Mouse (Mus musculus): ENCODE data around the gene Kctd8. TPM values are rescaled to one million over a fixed set of nuclear protein-coding genes. Genes with fewer than 3 reads are reported as not detected.

The Kctd8 gene
- polyA plus RNA-seq, 1 experiment from 2014 or later: 0.97 TPM

- ATAC-seq (replicated peaks; ENCODE audit: low FRiP score, low TSS enrichment, low read depth) (no peak), DNase-seq (ENCODE audit: low spot score) (no peak)
- no peak overlapping the region for H3K4me3 ChIP-seq (ENCODE audit: low read depth, low read length)
- H3K9ac ChIP-seq (ENCODE audit: low read length): no peak overlapping the region
- no peaks in the 10 kb centered on the region for H3K9me3 ChIP-seq (ENCODE audit: control insufficient read depth, low read length)
- H3K4me1 ChIP-seq (replicated peaks; ENCODE audit: control insufficient read depth, insufficient read depth, low read length): no peaks in the 10 kb centered on the region
- no peaks in the 10 kb centered on the region for H3K27me3 ChIP-seq (replicated peaks; ENCODE audit: control insufficient read depth, insufficient read depth, low read length)
- no peak overlapping the region for H3K4me2 ChIP-seq (ENCODE audit: low read length)
- H3K27ac ChIP-seq (ENCODE audit: low read depth): no peak overlapping the region
- H3K36me3 ChIP-seq (ENCODE audit: control insufficient read depth, insufficient read depth, low read length): no peaks in the 10 kb centered on the region
Observed at GRCm38 (mm10) chr5:69088912-69089311, 252.6 kb downstream of the Kctd8 start.

Small RNA genes lying within 50 kb of the gene (microRNA-seq; reads per million reads assigned to microRNA genes)
- gene Gm24368: not detected

Other genes starting within 250 kb of the Kctd8 start
- 0.19 TPM in 1 of 2 replicates, not detected in the other for gene Yipf7, start 201.0 kb upstream of the Kctd8 start, polyA plus RNA-seq (2014; fragmentation: Nextera tagmentation; extraction: Ambion mirVana)
- gene Guf1, start 215.2 kb upstream of the Kctd8 start, polyA plus RNA-seq (2014; fragmentation: Nextera tagmentation; extraction: Ambion mirVana): 55.6 and 66.6 TPM in 2 replicates

All from intestine, embryonic 14.5 days (tissue).